Comparison of ENCODE assay signal across 8 mouse cellular contexts in genomic region chr2:91257126-91257980, GRCm38 (mm10). TPM values are rescaled to one million over a fixed set of nuclear protein-coding genes. Genes with fewer than 3 reads are reported as not detected.
DNase-seq lines count a peak whose midpoint lies in the region; ATAC-seq and TF ChIP-seq lines count a peak whose summit lies in the region.

No protein-coding gene starts in this region.

- TF ChIP-seq CTCF in G1E (IDR thresholded peaks at IDR 0.05; ENCODE audit: low read depth, low read length) = no peak
- TF ChIP-seq CTCF in heart, postnatal 0 days (IDR thresholded peaks at IDR 0.05; ENCODE audit: low read depth) = no peak

- H3K27me3 ChIP-seq in G1E (ENCODE audit: insufficient read depth, low read length) = peaks cover 92% of the 10 kb centered on the region
- 0 out of 2 replicates have a peak, but pooled peaks cover 5% of the 10 kb centered on the region for H3K27me3 ChIP-seq in heart, postnatal 0 days (ENCODE audit: control insufficient read depth, insufficient read depth, low read length)
- H3K27me3 ChIP-seq in midbrain, embryonic 16.5 days (ENCODE audit: control insufficient read depth, insufficient read depth, low read depth, low read length) = peaks cover 22% of the 10 kb centered on the region

- H3K27ac ChIP-seq in heart, postnatal 0 days (ENCODE audit: low read depth) = peak overlapping the region; percentile 75
- peak overlapping the region; percentile 46; the same call in 1 of the 2 replicates for H3K27ac ChIP-seq in midbrain, embryonic 16.5 days (ENCODE audit: low read length)

- H3K4me2 ChIP-seq in heart, postnatal 0 days (ENCODE audit: low read depth, low read length) = peak overlapping the region; percentile 75
- peak overlapping the region; percentile 99 for H3K4me2 ChIP-seq in midbrain, embryonic 16.5 days (ENCODE audit: low read length)

- no peaks in the 10 kb centered on the region for H3K9me3 ChIP-seq in G1E (replicated peaks)
- H3K9me3 ChIP-seq in heart, postnatal 0 days (replicated peaks; ENCODE audit: control insufficient read depth, low read length) = no peaks in the 10 kb centered on the region
- no peaks in the 10 kb centered on the region for H3K9me3 ChIP-seq in midbrain, embryonic 16.5 days (replicated peaks; ENCODE audit: control insufficient read depth, low read length, poor library complexity, severe bottlenecking)

- DNase-seq in heart, adult 11 months = peak; percentile 93
- DNase-seq in heart, adult 9 months (ENCODE audit: low spot score in 2 of 2) = no peak
- no peak for DNase-seq in G1E (ENCODE audit: low spot score)
- peak; percentile 74 for DNase-seq in embryo, embryonic 10 days (ENCODE audit: low spot score)
- DNase-seq in heart, postnatal 0 days (ENCODE audit: low spot score) = peak; percentile 33
- peak; percentile 78 to 86 for DNase-seq in kidney, postnatal 4 days
- DNase-seq in frontal cortex, postnatal 36 days (ENCODE audit: low spot score in 2 of 2) = no peak

- WGBS in heart, postnatal 0 days = 3% methylated on average over 22 of the region's 22 CpGs
- under 1% methylated on average over 22 of the region's 22 CpGs for WGBS in midbrain, embryonic 16.5 days

- H3K4me1 ChIP-seq in G1E (ENCODE audit: insufficient read depth, low read depth, low read length) = peaks cover 29% of the 10 kb centered on the region
- peaks cover 10% of the 10 kb centered on the region for H3K4me1 ChIP-seq in heart, postnatal 0 days (ENCODE audit: control insufficient read depth, insufficient read depth)
- H3K4me1 ChIP-seq in midbrain, embryonic 16.5 days (ENCODE audit: control insufficient read depth, insufficient read depth, low read length) = peaks cover 27% of the 10 kb centered on the region

- peak overlapping the region; percentile 69 for H3K4me3 ChIP-seq in G1E (ENCODE audit: low read depth, low read length)
- peak overlapping the region; percentile 66 for H3K4me3 ChIP-seq in heart, postnatal 0 days (ENCODE audit: low read depth, low read length)
- peak overlapping the region; percentile 56 for H3K4me3 ChIP-seq in midbrain, embryonic 16.5 days (ENCODE audit: low read depth, low read length)

- ATAC-seq in G1E (ENCODE audit: extremely low read depth, insufficient number of reproducible peaks, low FRiP score, poor library complexity, severe bottlenecking) = no peak
- peak; percentile 42 for ATAC-seq in heart, postnatal 0 days (ENCODE audit: insufficient read depth, low read depth)
- ATAC-seq in midbrain, embryonic 16.5 days = peak; percentile 38

- peak overlapping the region; percentile 56 for H3K9ac ChIP-seq in heart, postnatal 0 days (replicated peaks; ENCODE audit: low read depth, low read length)
- H3K9ac ChIP-seq in midbrain, embryonic 16.5 days (ENCODE audit: low read depth, low read length) = peak overlapping the region; percentile 68

- no peak for TF ChIP-seq EP300 in heart, postnatal 0 days (IDR thresholded peaks at IDR 0.05; ENCODE audit: low read depth)

- H3K36me3 ChIP-seq in G1E (replicated peaks) = no peaks in the 10 kb centered on the region
- H3K36me3 ChIP-seq in heart, postnatal 0 days (replicated peaks; ENCODE audit: control insufficient read depth, insufficient read depth, low read length) = peaks cover 11% of the 10 kb centered on the region
- no peaks in the 10 kb centered on the region for H3K36me3 ChIP-seq in midbrain, embryonic 16.5 days (ENCODE audit: control insufficient read depth, insufficient read depth, low read length)

RNA-seq across cellular contexts. Expression of gene Pacsin3, which starts 1.6 kb away (rescaled TPM):
- not detected in 2 replicates for total RNA-seq in G1E (2014; fragmentation: Nextera tagmentation)
- total RNA-seq in G1E (2017) = 0.33 and 0.35 TPM in 2 replicates
- 0.16 and 0.44 TPM in 2 replicates for polyA plus RNA-seq in G1E (2012)
- 104 and 128 TPM in 2 replicates for total RNA-seq in heart, postnatal 0 days (2014; rRNA removed; ENCODE audit: low replicate concordance)
- polyA plus RNA-seq in heart, postnatal 0 days (2015; fragmentation: Nextera tagmentation; extraction: Ambion mirVana) = 58.7 and 59.9 TPM in 2 replicates
- polyA plus RNA-seq in midbrain, embryonic 16.5 days (2015; fragmentation: Nextera tagmentation; extraction: Ambion mirVana) = 9.7 and 17.5 TPM in 2 replicates

RNA-seq across cellular contexts. Expression of gene Arfgap2, which starts 7.4 kb away (rescaled TPM):
- total RNA-seq in G1E (2014; fragmentation: Nextera tagmentation) (48.5 and 52.4 TPM in 2 replicates), G1E (2017) (53.0 and 54.9 TPM in 2 replicates)
- 42.1 and 44.2 TPM in 2 replicates for polyA plus RNA-seq in G1E (2012)
- 49.9 and 56.5 TPM in 2 replicates for total RNA-seq in heart, postnatal 0 days (2014; rRNA removed; ENCODE audit: low replicate concordance)
- polyA plus RNA-seq in heart, postnatal 0 days (2015; fragmentation: Nextera tagmentation; extraction: Ambion mirVana) = 53.0 and 56.3 TPM in 2 replicates
- polyA plus RNA-seq in midbrain, embryonic 16.5 days (2015; fragmentation: Nextera tagmentation; extraction: Ambion mirVana) = 73.0 and 74.4 TPM in 2 replicates

RNA-seq across cellular contexts. Expression of gene Ddb2, which starts 20.6 kb away (rescaled TPM):
- total RNA-seq in G1E (2014; fragmentation: Nextera tagmentation) = 12.9 and 18.7 TPM in 2 replicates
- 15.2 and 18.5 TPM in 2 replicates for total RNA-seq in G1E (2017)
- 1.3 and 1.5 TPM in 2 replicates for polyA plus RNA-seq in G1E (2012)
- 2.2 and 6.0 TPM in 2 replicates for total RNA-seq in heart, postnatal 0 days (2014; rRNA removed; ENCODE audit: low replicate concordance)
- polyA plus RNA-seq in heart, postnatal 0 days (2015; fragmentation: Nextera tagmentation; extraction: Ambion mirVana) = 4.7 and 6.0 TPM in 2 replicates
- polyA plus RNA-seq in midbrain, embryonic 16.5 days (2015; fragmentation: Nextera tagmentation; extraction: Ambion mirVana) = 18.1 and 18.4 TPM in 2 replicates

RNA-seq across cellular contexts. Expression of gene Acp2, which starts 54.7 kb away (rescaled TPM):
- 19.5 and 21.1 TPM in 2 replicates for total RNA-seq in G1E (2014; fragmentation: Nextera tagmentation)
- total RNA-seq in G1E (2017) = 9.6 and 17.2 TPM in 2 replicates
- polyA plus RNA-seq in G1E (2012) = 4.0 and 5.3 TPM in 2 replicates
- 20.3 and 22.0 TPM in 2 replicates for total RNA-seq in heart, postnatal 0 days (2014; rRNA removed; ENCODE audit: low replicate concordance)
- 11.2 and 11.8 TPM in 2 replicates for polyA plus RNA-seq in heart, postnatal 0 days (2015; fragmentation: Nextera tagmentation; extraction: Ambion mirVana)
- polyA plus RNA-seq in midbrain, embryonic 16.5 days (2015; fragmentation: Nextera tagmentation; extraction: Ambion mirVana) = 38.3 and 39.2 TPM in 2 replicates

RNA-seq across cellular contexts. Expression of gene Nr1h3, which starts 54.7 kb away (rescaled TPM):
- total RNA-seq in G1E (2014; fragmentation: Nextera tagmentation) (not detected in 2 replicates), G1E (2017) (0.38 and 0.52 TPM in 2 replicates)
- 0.18 and 0.27 TPM in 2 replicates for polyA plus RNA-seq in G1E (2012)
- 3.6 and 9.8 TPM in 2 replicates for total RNA-seq in heart, postnatal 0 days (2014; rRNA removed; ENCODE audit: low replicate concordance)
- 2.0 and 2.6 TPM in 2 replicates for polyA plus RNA-seq in heart, postnatal 0 days (2015; fragmentation: Nextera tagmentation; extraction: Ambion mirVana)
- 2.7 and 2.9 TPM in 2 replicates for polyA plus RNA-seq in midbrain, embryonic 16.5 days (2015; fragmentation: Nextera tagmentation; extraction: Ambion mirVana)

Comparison
In these comparisons a context has a peak if more than half of its experiments do, and no peak if none do; other contexts are left out.
1. DNase-seq: peak in heart, adult 11 months (single experiment), embryo, embryonic 10 days (single experiment), heart, postnatal 0 days (single experiment) and kidney, postnatal 4 days (2 of 2); none in heart, adult 9 months (0 of 2), G1E (single experiment) and frontal cortex, postnatal 36 days (0 of 2).
2. Peak in every context shown above with its lines, with median percentiles within 50 percentile points of each other: H3K4me3 ChIP-seq.